Mouse (Mus musculus) midbrain, embryonic 11.5 days (tissue): ENCODE measurements around the gene Usp45. TPM values are rescaled to one million over a fixed set of nuclear protein-coding genes. Genes with fewer than 3 reads are reported as not detected.
A peak's percentile ranks its signal among the peaks of the same experiment; 100 is the strongest.
"Not testable (repeated sequence)": the region's sequence is repeated elsewhere in the genome, so short reads cannot be mapped to it uniquely, and the experiment has no call there.

Source experiments
- ATAC-seq: fragments of 200-750 bp; cut with Nextera tagmentation; 2 replicates; pipeline ENCODE4 v1.8.0; 2017; ENCODE audit warnings: moderate TSS enrichment, moderate library complexity; ENCODE audit not compliant: low FRiP score
- DNase-seq: peaks from one replicate; pipeline ENCODE4 v3.0.0; 2015; ENCODE audit warnings: low spot score; ENCODE audit errors: missing footprints
- H3K27ac ChIP-seq: fragments of 300-500 bp; sonication (generic); 2 replicates; pipeline ENCODE4 v1.5.1; 2014; ENCODE audit warnings: low read depth, low read length
- H3K27me3 ChIP-seq: fragments of 300-500 bp; sonication (generic); 2 replicates; pipeline ENCODE4 v1.6.1; 2014; ENCODE audit warnings: mild to moderate bottlenecking, low read length, moderate library complexity, mixed read lengths; ENCODE audit not compliant: control insufficient read depth, insufficient read depth
- H3K36me3 ChIP-seq: fragments of 300-500 bp; sonication (generic); 2 replicates; pipeline ENCODE4 v1.6.1; 2014; ENCODE audit warnings: mild to moderate bottlenecking, low read length, moderate library complexity, mixed read lengths; ENCODE audit not compliant: control insufficient read depth, insufficient read depth
- H3K4me1 ChIP-seq: fragments of 300-500 bp; sonication (generic); 2 replicates; pipeline ENCODE4 v1.6.1; 2014; ENCODE audit warnings: low read length; ENCODE audit not compliant: control insufficient read depth, insufficient read depth
- H3K4me2 ChIP-seq: fragments of 300-500 bp; sonication (generic); 2 replicates; pipeline ENCODE4 v1.6.1; 2014; ENCODE audit warnings: mild to moderate bottlenecking, moderate library complexity
- H3K4me3 ChIP-seq: fragments of 300-500 bp; sonication (generic); 2 replicates; pipeline ENCODE4 v1.5.1; 2014; ENCODE audit warnings: low read depth, low read length
- H3K9ac ChIP-seq: fragments of 300-500 bp; sonication (generic); 2 replicates; pipeline ENCODE4 v1.6.1; 2014; ENCODE audit warnings: low read length
- H3K9me3 ChIP-seq: fragments of 300-500 bp; sonication (generic); 2 replicates; pipeline ENCODE4 v1.6.1; 2016; ENCODE audit warnings: low read length; ENCODE audit not compliant: control insufficient read depth
- WGBS: fragments of 180-500 bp; shearing (Covaris S2); extraction: QIAGEN DNeasy Blood & Tissue Kit; methylation state at CpG from one replicate; pipeline ENCODE4 v1.1.7; 2014; 5-methylcytosine and 5-hydroxymethylcytosine counted together
- polyA plus RNA-seq: library from polyadenylated mRNA; unstranded; fragments of >200 nt; fragmentation: Nextera tagmentation; extraction: Ambion mirVana; gene quantifications from 2 replicates; pipeline ENCODE4 v1.2.1, GENCODE M21; 2014

Usp45 gene
- polyA plus RNA-seq: 13.4 and 16.6 TPM in 2 replicates

GRCm38 (mm10) chr4:21766863-21767304, at the start of gene Usp45, which contains the start of gene Tstd3:
Usp45 (plus strand) TSS chr4:21767156.
Tstd3 (minus strand) TSS chr4:21767212.
- no peaks in the 10 kb centered on the region for H3K36me3 ChIP-seq
- no peak within 1 kb of the TSS; the same call in 1 of the 2 replicates for H3K27ac ChIP-seq
- peak within 1 kb of the TSS; percentile 74 for H3K4me2 ChIP-seq
- H3K4me1 ChIP-seq: peaks cover 4% of the 10 kb centered on the region
- peak within 1 kb of the TSS; percentile 57 for H3K4me3 ChIP-seq
- no peaks in the 10 kb centered on the region for H3K9me3 ChIP-seq
- H3K27me3 ChIP-seq: no peaks in the 10 kb centered on the region
- ATAC-seq: peak; percentile 98
- WGBS: 3% methylated on average over 17 of the region's 17 CpGs
- peak within 1 kb of the TSS; percentile 68 for H3K9ac ChIP-seq
- peak; percentile 97 for DNase-seq

- H3K9me3 ChIP-seq: no peaks in the 10 kb centered on the region
- no peak overlapping the region for H3K4me2 ChIP-seq
- ATAC-seq (peak; percentile 50), DNase-seq (peak; percentile 87)
- H3K36me3 ChIP-seq: no peaks in the 10 kb centered on the region
- no peak overlapping the region for H3K4me3 ChIP-seq
- no peaks in the 10 kb centered on the region for H3K27me3 ChIP-seq
- H3K27ac ChIP-seq: no peak overlapping the region
- 42% methylated on average over 7 of the region's 7 CpGs for WGBS
- no peak overlapping the region for H3K9ac ChIP-seq
- H3K4me1 ChIP-seq: no peaks in the 10 kb centered on the region
Measured at GRCm38 (mm10) chr4:21722752-21723334, 44.1 kb upstream of the Usp45 start.

- ATAC-seq (peak; percentile 51), DNase-seq (peak; percentile 98)
- H3K9me3 ChIP-seq: no peaks in the 10 kb centered on the region
- H3K4me3 ChIP-seq: peak overlapping the region; percentile 88
- peak overlapping the region; percentile 91 for H3K9ac ChIP-seq
- WGBS: 1% methylated on average over 22 of the region's 22 CpGs
- peak overlapping the region; percentile 41 for H3K27ac ChIP-seq
- H3K36me3 ChIP-seq: no peaks in the 10 kb centered on the region
- H3K27me3 ChIP-seq: no peaks in the 10 kb centered on the region
- H3K4me1 ChIP-seq: peaks cover 5% of the 10 kb centered on the region; the same call in 1 of the 2 replicates
- peak overlapping the region; percentile 60 for H3K4me2 ChIP-seq
Measured at GRCm38 (mm10) chr4:21726912-21727614, 39.9 kb upstream of the Usp45 start.

- no peaks in the 10 kb centered on the region for H3K27me3 ChIP-seq
- peak within 1 kb of the TSS; percentile 60 for H3K4me2 ChIP-seq
- no peak for DNase-seq
- ATAC-seq: peak; percentile 96
- under 1% methylated on average over 37 of the region's 37 CpGs for WGBS
- H3K9ac ChIP-seq: peak within 1 kb of the TSS; percentile 91
- peaks cover 5% of the 10 kb centered on the region; the same call in 1 of the 2 replicates for H3K4me1 ChIP-seq
- no peaks in the 10 kb centered on the region for H3K9me3 ChIP-seq
- H3K27ac ChIP-seq: peak within 1 kb of the TSS; percentile 41
- peak within 1 kb of the TSS; percentile 88 for H3K4me3 ChIP-seq
- no peaks in the 10 kb centered on the region for H3K36me3 ChIP-seq
Measured at GRCm38 (mm10) chr4:21727615-21728165, 39.3 kb upstream of the Usp45 start, which contains the start of gene Ccnc. Ccnc (plus strand) TSS chr4:21727701.

DNA sequence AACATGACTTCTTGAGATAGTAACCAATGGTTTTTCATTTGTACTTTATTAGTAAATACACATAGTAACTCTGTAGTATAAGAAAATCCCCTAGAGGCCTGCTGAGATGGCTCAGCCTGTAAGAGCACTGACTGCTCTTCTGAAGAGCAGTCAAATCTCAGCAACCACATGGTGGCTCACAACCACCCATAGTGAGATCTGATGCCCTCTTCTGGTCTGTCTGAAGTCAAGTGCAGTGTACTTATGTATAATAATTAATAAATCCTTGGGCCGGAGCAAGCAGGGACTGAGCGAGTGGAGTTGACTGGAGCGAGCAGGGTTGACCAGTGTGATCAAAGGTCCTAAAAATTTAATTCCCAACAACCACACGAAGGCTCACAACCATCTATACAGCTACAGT, 27.8 kb upstream of the Usp45 start:
- ATAC-seq (no peak), DNase-seq (no peak)
- no peaks in the 10 kb centered on the region for H3K27me3 ChIP-seq
- H3K4me2 ChIP-seq: no peak overlapping the region
- no peaks in the 10 kb centered on the region; the same call in 1 of the 2 replicates for H3K36me3 ChIP-seq
- H3K4me1 ChIP-seq: no peaks in the 10 kb centered on the region
- no peak overlapping the region for H3K9ac ChIP-seq
- no peaks in the 10 kb centered on the region for H3K9me3 ChIP-seq
- H3K4me3 ChIP-seq: no peak overlapping the region
- H3K27ac ChIP-seq: no peak overlapping the region
- WGBS: 96% methylated on average over 4 of the region's 4 CpGs

GRCm38 (mm10) chr4:21744142-21744541, 22.8 kb upstream of the Usp45 start:
- not testable (repeated sequence) for H3K36me3 ChIP-seq, H3K9me3 ChIP-seq, H3K4me3 ChIP-seq, H3K27ac ChIP-seq, ATAC-seq, H3K9ac ChIP-seq, H3K4me1 ChIP-seq, H3K27me3 ChIP-seq, H3K4me2 ChIP-seq, DNase-seq
- WGBS: 94% methylated on average over 8 of the region's 8 CpGs

- no peak overlapping the region for H3K4me3 ChIP-seq
- WGBS: 87% methylated on average over 5 of the region's 5 CpGs
- H3K27me3 ChIP-seq: no peaks in the 10 kb centered on the region
- H3K9ac ChIP-seq: no peak overlapping the region
- H3K9me3 ChIP-seq: no peaks in the 10 kb centered on the region
- ATAC-seq (no peak), DNase-seq (no peak)
- no peak overlapping the region for H3K4me2 ChIP-seq
- no peaks in the 10 kb centered on the region for H3K4me1 ChIP-seq
- H3K36me3 ChIP-seq: no peaks in the 10 kb centered on the region; the same call in 1 of the 2 replicates
- no peak overlapping the region for H3K27ac ChIP-seq
Measured at GRCm38 (mm10) chr4:21745723-21746122, 21.2 kb upstream of the Usp45 start.

GRCm38 (mm10) chr4:21755123-21755789, 11.7 kb upstream of the Usp45 start:
- ATAC-seq: no peak
- no peaks in the 10 kb centered on the region for H3K4me1 ChIP-seq
- 67% methylated on average over 4 of the region's 4 CpGs for WGBS
- DNase-seq: no peak
- H3K4me3 ChIP-seq: no peak overlapping the region
- H3K9me3 ChIP-seq: no peaks in the 10 kb centered on the region
- no peak overlapping the region for H3K4me2 ChIP-seq
- no peak overlapping the region for H3K27ac ChIP-seq
- no peaks in the 10 kb centered on the region for H3K27me3 ChIP-seq
- H3K36me3 ChIP-seq: no peaks in the 10 kb centered on the region; the same call in 1 of the 2 replicates
- no peak overlapping the region for H3K9ac ChIP-seq
